Mouse (Mus musculus): ENCODE results near the gene Mllt6. TPM values are rescaled to one million over a fixed set of nuclear protein-coding genes. Genes with fewer than 3 reads are reported as not detected.

Gene Mllt6
- polyA plus RNA-seq, 2 experiments = 0.22 to 1.0 TPM

DNA sequence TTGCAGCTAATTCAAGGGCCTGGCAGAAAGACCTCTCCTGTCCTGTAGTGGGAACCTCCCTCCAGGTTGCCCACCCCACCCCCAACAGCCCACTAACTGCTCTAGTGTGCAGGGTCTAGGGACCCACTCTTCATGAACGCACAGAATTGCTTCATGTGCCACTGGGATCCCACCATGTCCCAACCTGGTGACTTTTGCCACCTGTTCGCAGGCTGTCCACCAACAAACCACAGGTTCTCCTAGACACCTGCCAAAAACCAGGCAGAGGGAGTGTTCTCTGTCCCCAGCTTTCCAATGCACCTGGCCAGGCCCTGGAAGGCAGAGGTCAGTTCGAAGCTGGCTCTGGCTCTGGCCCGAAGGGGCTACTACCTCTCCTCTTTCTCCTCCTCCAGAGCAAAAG lies 31.2 kb downstream of the Mllt6 start:
- ATAC-seq (ENCODE audit: insufficient read depth) (no peak), DNase-seq (ENCODE audit: low read depth in 3 of 3, low spot score in 3 of 3) (no peak)
- TF ChIP-seq EP300 (IDR thresholded peaks at IDR 0.05; ENCODE audit: low read depth) (no peak), CTCF (IDR thresholded peaks at IDR 0.05; ENCODE audit: low read depth) (no peak)
- Histone ChIP-seq H3K4me3 (ENCODE audit: insufficient read depth in 1 of 2, low read depth in 2 of 2, low read length in 2 of 2) (no peak overlapping the region), H3K9ac (replicated peaks) (no peak overlapping the region), H3K27ac (no peak overlapping the region), H3K4me1 (replicated peaks; ENCODE audit: control insufficient read depth in 2 of 2, insufficient read depth in 2 of 2, low read length in 1 of 2) (0 out of 4 replicates have a peak, but pooled peaks cover 0 to 2% of the 10 kb centered on the region in 2 experiments), H3K9me3 (ENCODE audit: control insufficient read depth, low read length) (no peaks in the 10 kb centered on the region), H3K36me3 (replicated peaks; ENCODE audit: control insufficient read depth, insufficient read depth, low read depth) (no peaks in the 10 kb centered on the region), H3K4me2 (ENCODE audit: low read depth) (no peak overlapping the region), H3K27me3 (ENCODE audit: control insufficient read depth, insufficient read depth, low read length) (peaks cover 17% of the 10 kb centered on the region)
- whole genome bisulfite sequencing (ENCODE audit: insufficient replicate concordance) = 67% methylated on average over 4 of the region's 4 CpGs

DNA sequence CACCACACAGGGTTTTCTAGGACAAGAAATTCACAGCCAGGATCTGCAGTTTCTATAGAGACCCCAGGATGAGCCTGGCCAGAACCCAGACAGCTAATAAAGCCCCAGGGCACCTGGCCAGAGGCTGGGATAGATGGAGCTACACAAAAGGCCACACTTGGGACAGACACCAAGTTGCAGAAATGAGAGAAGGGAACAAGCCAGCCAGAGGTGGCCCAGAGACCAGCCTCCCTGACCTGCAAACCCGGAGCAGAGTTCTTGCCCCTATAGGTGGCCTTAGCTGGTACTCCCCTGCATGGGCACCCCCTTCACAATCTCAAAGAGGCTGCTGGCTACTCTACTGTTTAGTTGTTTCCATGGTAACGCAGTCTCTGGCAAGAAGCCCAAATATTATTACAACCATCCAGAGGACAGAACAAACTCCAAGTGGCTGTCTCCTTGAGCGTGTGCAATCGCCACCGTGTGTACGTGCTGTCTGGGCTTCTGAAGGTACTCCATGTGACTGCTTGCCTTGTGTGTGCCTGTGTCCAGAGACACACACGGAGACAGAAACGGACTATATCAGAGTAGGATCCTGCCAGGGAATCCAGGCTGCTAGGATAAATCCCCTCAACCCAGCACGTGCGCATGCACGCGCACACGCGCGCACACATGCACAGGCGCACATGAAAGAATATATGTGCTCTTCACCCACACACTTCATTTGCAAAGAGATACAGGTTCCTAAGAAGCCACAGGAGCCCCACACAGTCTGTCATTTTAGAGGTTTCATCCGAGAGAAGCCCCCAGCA lies 31.9 kb downstream of the Mllt6 start:
- no peak for ATAC-seq (ENCODE audit: insufficient read depth)
- H3K27me3 ChIP-seq (ENCODE audit: control insufficient read depth, insufficient read depth, low read length) = peaks cover 24% of the 10 kb centered on the region
- no peaks in the 10 kb centered on the region for H3K36me3 ChIP-seq (replicated peaks; ENCODE audit: control insufficient read depth, insufficient read depth, low read depth)
- no peak overlapping the region for H3K4me2 ChIP-seq (ENCODE audit: low read depth)
- TF ChIP-seq CTCF (IDR thresholded peaks at IDR 0.05; ENCODE audit: low read depth) (no peak), EP300 (IDR thresholded peaks at IDR 0.05; ENCODE audit: low read depth) (no peak)
- DNase-seq (ENCODE audit: low read depth in 3 of 3, low spot score in 3 of 3) = no peak
- H3K4me3 ChIP-seq (ENCODE audit: insufficient read depth in 1 of 2, low read depth in 2 of 2, low read length in 2 of 2) = no peak overlapping the region
- H3K4me1 ChIP-seq (replicated peaks; ENCODE audit: control insufficient read depth in 2 of 2, insufficient read depth in 2 of 2, low read length in 1 of 2) = peaks cover 0 to 2% of the 10 kb centered on the region in 2 experiments; a peak in 1 of 4 replicates
- H3K27ac ChIP-seq = no peak overlapping the region
- WGBS (ENCODE audit: insufficient replicate concordance) = 78% methylated on average over 17 of the region's 17 CpGs
- no peak overlapping the region for H3K9ac ChIP-seq (replicated peaks)
- no peaks in the 10 kb centered on the region for H3K9me3 ChIP-seq (ENCODE audit: control insufficient read depth, low read length)

DNA sequence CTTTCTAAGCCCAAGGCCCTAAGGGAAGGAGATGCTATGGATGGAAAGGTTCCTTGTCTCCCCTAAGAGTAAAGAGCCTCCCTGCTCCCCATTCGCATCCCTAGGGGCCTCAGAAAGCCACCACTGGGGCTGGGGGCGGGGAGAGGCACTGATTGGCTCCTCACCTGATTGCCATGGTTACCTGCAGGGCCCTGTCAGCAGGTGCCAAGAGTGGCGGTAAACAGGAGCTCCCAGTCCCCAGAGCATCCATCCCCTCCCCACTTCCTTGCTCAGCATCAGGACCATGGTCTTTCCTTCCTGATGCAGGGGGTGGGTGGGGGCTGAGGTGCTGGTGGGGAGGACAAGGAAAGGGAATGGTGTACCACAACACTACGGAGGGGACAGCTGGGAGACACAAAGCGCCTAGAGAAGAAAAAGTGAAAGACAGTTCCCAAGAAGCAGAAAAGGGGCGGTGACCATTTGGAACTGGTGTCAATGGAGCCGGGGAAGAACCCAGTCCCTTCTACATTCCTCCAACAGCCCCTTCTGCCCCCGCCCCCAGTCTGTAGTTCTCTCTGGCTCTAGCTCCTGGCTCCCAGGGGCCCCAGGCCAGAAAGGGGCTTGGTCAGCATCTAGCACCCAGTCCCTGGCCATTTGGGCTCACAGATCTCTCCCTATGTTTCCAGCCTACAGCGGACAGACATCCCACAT lies 32.6 kb downstream of the Mllt6 start:
- Histone ChIP-seq H3K27me3 (ENCODE audit: control insufficient read depth, insufficient read depth, low read length) (peaks cover 31% of the 10 kb centered on the region), H3K4me3 (ENCODE audit: insufficient read depth in 1 of 2, low read depth in 2 of 2, low read length in 2 of 2) (no peak overlapping the region), H3K9ac (replicated peaks) (no peak overlapping the region), H3K27ac (no peak overlapping the region), H3K4me1 (replicated peaks; ENCODE audit: control insufficient read depth in 2 of 2, insufficient read depth in 2 of 2, low read length in 1 of 2) (peaks cover 0 to 4% of the 10 kb centered on the region in 2 experiments; a peak in 2 of 4 replicates), H3K9me3 (ENCODE audit: control insufficient read depth, low read length) (no peaks in the 10 kb centered on the region), H3K36me3 (replicated peaks; ENCODE audit: control insufficient read depth, insufficient read depth, low read depth) (no peaks in the 10 kb centered on the region), H3K4me2 (ENCODE audit: low read depth) (no peak overlapping the region)
- TF ChIP-seq CTCF (IDR thresholded peaks at IDR 0.05; ENCODE audit: low read depth) (no peak), EP300 (IDR thresholded peaks at IDR 0.05; ENCODE audit: low read depth) (no peak)
- DNase-seq (ENCODE audit: low read depth in 3 of 3, low spot score in 3 of 3) = no peak
- ATAC-seq (ENCODE audit: insufficient read depth) = no peak
- WGBS (ENCODE audit: insufficient replicate concordance) = 61% methylated on average over 9 of the region's 9 CpGs

DNA sequence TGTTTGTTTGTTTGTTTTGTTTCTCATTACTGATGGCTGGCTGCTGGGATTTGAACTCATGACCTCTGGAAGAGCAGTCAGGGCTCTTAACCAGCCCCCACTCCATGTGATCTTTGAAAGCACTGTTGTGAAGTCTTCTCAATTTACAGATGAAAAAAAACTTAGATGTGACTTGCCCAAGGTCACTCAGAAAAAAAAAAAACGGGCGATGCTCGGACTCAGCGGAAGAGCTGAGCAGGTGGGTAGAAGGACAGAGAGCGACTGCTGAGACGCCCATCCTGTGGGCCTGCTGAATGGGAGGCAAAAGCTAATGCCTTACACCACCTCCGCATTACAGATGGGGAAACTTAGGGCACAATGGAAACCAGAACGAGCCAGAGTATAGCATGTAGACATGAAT lies 33.5 kb downstream of the Mllt6 start:
- Histone ChIP-seq H3K27me3 (ENCODE audit: control insufficient read depth, insufficient read depth, low read length) (peaks cover 40% of the 10 kb centered on the region), H3K4me2 (ENCODE audit: low read depth) (no peak overlapping the region), H3K36me3 (replicated peaks; ENCODE audit: control insufficient read depth, insufficient read depth, low read depth) (no peaks in the 10 kb centered on the region), H3K4me3 (ENCODE audit: insufficient read depth in 1 of 2, low read depth in 2 of 2, low read length in 2 of 2) (no peak overlapping the region), H3K9me3 (ENCODE audit: control insufficient read depth, low read length) (no peaks in the 10 kb centered on the region), H3K9ac (replicated peaks) (no peak overlapping the region), H3K4me1 (replicated peaks; ENCODE audit: control insufficient read depth in 2 of 2, insufficient read depth in 2 of 2, low read length in 1 of 2) (peaks cover 0 to 6% of the 10 kb centered on the region in 2 experiments; a peak in 2 of 4 replicates), H3K27ac (no peak overlapping the region)
- ATAC-seq (ENCODE audit: insufficient read depth) = no peak
- no peak for DNase-seq (ENCODE audit: low read depth in 3 of 3, low spot score in 3 of 3)
- WGBS (ENCODE audit: insufficient replicate concordance) = 71% methylated on average over 8 of the region's 8 CpGs
- TF ChIP-seq EP300 (IDR thresholded peaks at IDR 0.05; ENCODE audit: low read depth) (no peak), CTCF (IDR thresholded peaks at IDR 0.05; ENCODE audit: low read depth) (no peak)

Measured in liver, embryonic 14.5 days (tissue).